Mouse (Mus musculus): Measurements from ENCODE around the gene Olfr1095. TPM values are rescaled to one million over a fixed set of nuclear protein-coding genes. Genes with fewer than 3 reads are reported as not detected.

Gene Olfr1095
- not detected in 2 replicates for polyA plus RNA-seq (2015; fragmentation: Nextera tagmentation; extraction: Ambion mirVana)

DNA sequence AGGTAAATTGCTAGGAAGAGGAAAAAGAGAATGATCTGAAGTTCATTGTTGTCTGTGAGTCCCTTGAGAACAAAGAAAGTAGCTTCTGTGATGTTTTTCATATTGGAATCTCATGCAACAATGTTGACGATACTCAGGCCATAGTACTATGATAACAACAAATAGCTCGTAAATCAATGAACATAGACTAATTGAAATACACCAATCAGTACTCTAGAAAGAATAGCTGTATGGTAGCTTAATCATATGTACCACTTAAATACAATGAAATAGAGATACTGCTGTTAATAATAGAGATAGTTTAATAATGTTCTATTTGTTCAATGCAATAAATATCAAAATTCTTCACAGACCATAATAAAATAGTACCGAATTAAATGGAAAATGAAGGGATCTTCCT, at the start of gene Olfr1095:
Gene Olfr1095 (minus strand): TSS at position 101 of the 400 bp plus-strand sequence.

DNA sequence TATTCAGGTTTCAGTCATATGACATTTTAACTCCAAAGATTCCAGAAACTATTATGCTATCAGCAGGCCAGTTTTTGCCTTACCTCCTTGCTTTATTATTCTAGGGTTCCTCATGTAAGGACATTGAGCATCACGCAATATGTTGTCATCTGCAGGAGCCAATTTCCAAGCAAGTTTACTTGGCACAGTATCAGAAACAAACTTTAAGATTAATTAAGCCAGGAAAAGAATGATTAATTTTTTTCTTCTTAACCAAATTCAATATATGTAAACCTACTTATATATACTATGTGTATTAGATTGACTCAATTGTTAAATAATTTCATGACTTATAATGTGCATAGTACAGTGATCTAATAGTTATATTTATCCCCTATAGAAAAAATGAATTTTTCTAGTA, 40.6 kb upstream of the Olfr1095 start, which contains the start of gene Olfr1097:
Gene Olfr1097 (minus strand): TSS at position 101 of the 400 bp plus-strand sequence.

DNA sequence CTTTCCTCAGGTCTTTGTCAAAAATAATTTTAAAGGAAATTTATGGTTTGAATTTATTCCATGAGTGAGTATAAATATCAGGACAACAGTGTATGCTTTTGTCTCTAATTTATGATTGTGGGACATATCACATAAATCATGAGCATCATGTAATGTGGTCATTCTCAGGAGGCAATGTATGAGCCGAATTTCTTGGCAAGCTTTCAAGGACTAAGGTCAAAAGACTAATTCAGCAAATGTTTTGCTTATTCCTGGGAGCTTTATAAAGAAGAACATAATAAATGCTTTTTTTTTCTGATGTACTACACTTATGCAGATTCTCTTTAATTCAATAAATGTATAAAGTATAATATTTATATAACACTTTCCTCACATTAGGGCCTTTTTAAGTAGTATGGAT, 23.2 kb upstream of the Olfr1095 start, which contains the start of gene Gm13723:
Gene Gm13723 (minus strand): TSS at position 101 of the 400 bp plus-strand sequence.

DNA sequence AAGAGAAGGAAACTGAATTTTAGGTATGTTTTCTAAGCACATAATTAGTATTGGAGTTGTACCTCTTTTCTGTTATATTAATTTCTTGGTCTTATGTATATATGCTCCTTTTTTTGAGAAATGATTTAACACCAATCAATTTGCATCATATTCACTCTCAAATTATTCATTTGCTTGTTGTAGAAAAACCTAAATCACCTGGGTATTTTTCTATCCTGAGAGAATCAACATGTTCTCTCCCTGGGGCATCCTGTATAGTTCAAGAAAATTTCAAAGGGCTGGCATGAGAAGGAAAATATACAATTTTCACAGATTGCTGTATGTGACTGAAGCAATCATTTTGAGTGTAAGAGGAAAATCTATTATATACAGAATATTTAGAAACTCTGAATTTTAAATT, 27.1 kb downstream of the Olfr1095 start, which contains the start of gene Olfr1094:
Gene Olfr1094 (plus strand): TSS at position 301 of the 400 bp plus-strand sequence.

DNA sequence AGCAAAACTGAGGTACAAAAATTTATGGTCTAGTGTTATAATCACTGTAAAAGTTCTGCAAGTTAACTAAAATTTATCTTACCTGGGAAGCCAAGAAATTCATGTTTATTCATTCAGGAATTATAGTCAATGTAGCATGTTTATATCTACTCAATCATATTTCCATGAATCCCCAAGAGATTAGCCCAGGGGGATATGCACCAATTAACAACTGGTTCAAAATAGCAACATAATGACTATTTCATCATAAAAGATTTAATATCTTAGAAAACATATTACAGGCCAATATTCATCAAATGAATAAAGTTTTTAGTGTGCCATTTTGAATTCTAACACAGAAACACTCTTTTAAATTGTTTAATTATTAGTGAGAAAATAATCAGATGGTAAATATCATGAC, 41.6 kb downstream of the Olfr1095 start, which contains the start of gene Olfr141:
Gene Olfr141 (minus strand): TSS at position 101 of the 400 bp plus-strand sequence.

Other genes starting within 250 kb of the Olfr1095 start
- gene Olfr1084, start 212.0 kb downstream of the Olfr1095 start, polyA plus RNA-seq (2015; fragmentation: Nextera tagmentation; extraction: Ambion mirVana), result not detected in 2 replicates
- gene Olfr1085, start 189.7 kb downstream of the Olfr1095 start, polyA plus RNA-seq (2015; fragmentation: Nextera tagmentation; extraction: Ambion mirVana), result not detected in 2 replicates
- gene Olfr1086, start 171.6 kb downstream of the Olfr1095 start, polyA plus RNA-seq (2015; fragmentation: Nextera tagmentation; extraction: Ambion mirVana), result not detected in 2 replicates
- gene Olfr1087, start 153.3 kb downstream of the Olfr1095 start, polyA plus RNA-seq (2015; fragmentation: Nextera tagmentation; extraction: Ambion mirVana), result not detected in 2 replicates
- not detected in 2 replicates for gene Olfr1089, start 118.0 kb downstream of the Olfr1095 start, polyA plus RNA-seq (2015; fragmentation: Nextera tagmentation; extraction: Ambion mirVana)
- gene Olfr1090, start 92.7 kb downstream of the Olfr1095 start, polyA plus RNA-seq (2015; fragmentation: Nextera tagmentation; extraction: Ambion mirVana), result not detected in 2 replicates
- gene Olfr1093, start 69.2 kb downstream of the Olfr1095 start, polyA plus RNA-seq (2015; fragmentation: Nextera tagmentation; extraction: Ambion mirVana), result not detected in 2 replicates
- not detected in 2 replicates for gene Olfr141, start 41.7 kb downstream of the Olfr1095 start, polyA plus RNA-seq (2015; fragmentation: Nextera tagmentation; extraction: Ambion mirVana)
- gene Olfr1094, start 27.0 kb downstream of the Olfr1095 start, polyA plus RNA-seq (2015; fragmentation: Nextera tagmentation; extraction: Ambion mirVana), result not detected in 2 replicates
- gene Gm13723, start 23.1 kb upstream of the Olfr1095 start, polyA plus RNA-seq (2015; fragmentation: Nextera tagmentation; extraction: Ambion mirVana), result not detected in 2 replicates
- not detected in 2 replicates for gene Olfr1097, start 40.5 kb upstream of the Olfr1095 start, polyA plus RNA-seq (2015; fragmentation: Nextera tagmentation; extraction: Ambion mirVana)
- gene Olfr1098, start 72.8 kb upstream of the Olfr1095 start, polyA plus RNA-seq (2015; fragmentation: Nextera tagmentation; extraction: Ambion mirVana), result not detected in 2 replicates
- gene Olfr1099, start 109.0 kb upstream of the Olfr1095 start, polyA plus RNA-seq (2015; fragmentation: Nextera tagmentation; extraction: Ambion mirVana), result not detected in 2 replicates
- not detected in 2 replicates for gene Olfr1100, start 128.3 kb upstream of the Olfr1095 start, polyA plus RNA-seq (2015; fragmentation: Nextera tagmentation; extraction: Ambion mirVana)
- gene Olfr1101, start 139.5 kb upstream of the Olfr1095 start, polyA plus RNA-seq (2015; fragmentation: Nextera tagmentation; extraction: Ambion mirVana), result not detected in 2 replicates
- gene Olfr1102, start 146.7 kb upstream of the Olfr1095 start, polyA plus RNA-seq (2015; fragmentation: Nextera tagmentation; extraction: Ambion mirVana), result not detected in 2 replicates
- not detected in 2 replicates for gene Olfr1104, start 175.4 kb upstream of the Olfr1095 start, polyA plus RNA-seq (2015; fragmentation: Nextera tagmentation; extraction: Ambion mirVana)
- gene Olfr1105, start 184.8 kb upstream of the Olfr1095 start, polyA plus RNA-seq (2015; fragmentation: Nextera tagmentation; extraction: Ambion mirVana), result not detected in 2 replicates
- gene Olfr1106, start 200.6 kb upstream of the Olfr1095 start, polyA plus RNA-seq (2015; fragmentation: Nextera tagmentation; extraction: Ambion mirVana), result not detected in 2 replicates
- gene Olfr1107, start 224.1 kb upstream of the Olfr1095 start, polyA plus RNA-seq (2015; fragmentation: Nextera tagmentation; extraction: Ambion mirVana), result not detected in 2 replicates
- not detected in 2 replicates for gene Olfr1109, start 244.3 kb upstream of the Olfr1095 start, polyA plus RNA-seq (2015; fragmentation: Nextera tagmentation; extraction: Ambion mirVana)